Mouse (Mus musculus) testis, postnatal 10 days (tissue): ENCODE results near the gene Herc2.
A peak's percentile ranks its signal among the peaks of the same experiment; 100 is the strongest.
"Not testable (repeated sequence)": the region's sequence is repeated elsewhere in the genome, so short reads cannot be mapped to it uniquely, and the experiment has no call there.

Experiments used
- DNase-seq: peaks from one replicate; pipeline ENCODE4 v3.0.0; 2021; ENCODE audit warnings: low spot score

Herc2 gene

DNA sequence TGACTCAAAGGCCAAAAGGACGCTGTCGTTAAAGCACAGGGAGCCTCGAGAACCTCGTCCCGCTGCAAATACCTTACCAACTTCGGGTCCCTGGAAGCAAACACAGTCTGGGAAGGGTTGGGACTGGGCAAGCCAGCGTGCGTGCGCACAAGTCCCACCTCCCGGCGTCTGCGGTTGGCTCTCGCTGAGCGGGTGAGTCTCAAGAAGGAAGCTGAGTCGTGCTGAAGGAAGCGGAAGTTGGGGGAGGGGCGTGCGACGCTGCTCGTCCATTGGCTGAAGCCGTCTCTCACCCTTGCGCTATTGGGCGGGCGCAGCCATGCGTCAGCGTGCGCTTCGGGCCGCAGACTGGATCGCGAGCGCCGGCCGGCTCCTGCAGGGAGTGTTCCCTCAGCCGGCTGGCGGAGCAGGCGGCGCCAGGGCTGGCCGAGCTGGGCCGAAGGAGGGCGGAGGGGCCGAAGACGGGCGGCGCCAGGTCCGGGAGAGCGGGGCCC is at the start of gene Herc2:
Gene Herc2 (plus strand): TSS at position 366 of the 491 bp plus-strand sequence.
- DNase-seq, result peak; percentile 99

GRCm38 (mm10) chr7:56010318-56011017 is 39.5 kb upstream of the Herc2 start:
- no peak for DNase-seq

DNA sequence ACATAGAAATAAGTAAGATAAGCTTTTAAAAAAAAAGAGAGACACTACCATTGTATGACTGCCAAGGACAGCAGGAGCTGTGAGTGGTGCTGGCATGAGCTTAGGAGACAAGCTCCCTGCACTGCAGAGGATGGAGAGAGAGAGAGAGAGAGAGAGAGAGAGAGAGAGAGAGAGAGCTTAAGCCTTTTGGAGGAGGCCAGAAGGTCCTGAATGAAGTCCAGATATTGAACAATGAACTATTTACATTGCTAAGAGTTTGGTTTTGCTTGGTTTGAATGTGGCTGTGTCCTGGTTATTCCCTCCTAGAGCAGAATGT is 39.0 kb upstream of the Herc2 start:
- no peak for DNase-seq

GRCm38 (mm10) chr7:56013261-56014001 is 36.6 kb upstream of the Herc2 start:
- DNase-seq, result no peak

GRCm38 (mm10) chr7:56014002-56014702 is 35.8 kb upstream of the Herc2 start:
- not testable (repeated sequence) for DNase-seq

DNA sequence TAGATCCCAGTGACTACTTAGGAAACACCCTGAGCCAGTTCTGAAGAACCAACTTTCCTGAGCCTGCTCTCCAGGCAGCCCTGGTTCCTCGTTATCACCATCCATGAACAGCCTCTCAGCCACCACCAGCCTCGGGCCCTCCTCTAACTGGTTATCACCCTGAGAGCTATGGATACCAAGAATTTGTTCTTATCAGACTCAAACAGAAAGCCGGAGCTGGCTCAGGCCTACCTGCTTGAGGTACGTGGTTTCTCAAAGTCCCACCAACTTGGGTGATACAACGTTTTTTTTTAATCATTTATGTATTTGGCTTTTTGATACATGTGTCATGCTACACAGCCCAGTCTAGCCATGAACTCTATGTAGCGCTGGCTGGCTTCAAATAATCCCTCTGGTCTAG is 34.8 kb upstream of the Herc2 start:
- no peak for DNase-seq

- DNase-seq, result no peak
These were observed 34.2 kb upstream of the Herc2 start for GRCm38 (mm10) chr7:56015837-56016236.

GRCm38 (mm10) chr7:56017761-56018160 is 32.2 kb upstream of the Herc2 start:
- DNase-seq, result no peak

- DNase-seq, result no peak
These were observed 31.5 kb upstream of the Herc2 start for GRCm38 (mm10) chr7:56018446-56018971.

- DNase-seq, result peak; percentile 86
These were observed 30.7 kb upstream of the Herc2 start for GRCm38 (mm10) chr7:56018972-56019929.

DNA sequence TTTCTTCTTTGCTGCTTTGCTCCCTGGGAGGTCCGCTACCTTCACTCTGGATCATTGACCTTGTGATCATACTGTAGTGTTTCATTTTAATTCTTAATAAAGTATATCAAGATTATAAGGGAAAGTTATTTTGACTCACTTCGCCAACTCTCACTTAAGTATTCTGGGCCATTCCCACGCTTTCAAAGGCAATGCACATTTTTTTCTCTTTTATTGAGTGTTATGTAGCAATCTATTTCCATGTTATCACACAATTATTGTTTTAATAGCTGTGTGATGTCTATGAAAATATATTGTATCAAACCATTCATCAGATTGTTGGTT is 30.1 kb upstream of the Herc2 start, which contains the start of gene Nipa1:
Gene Nipa1 (minus strand): TSS at position 25 of the 324 bp plus-strand sequence.
- no peak for DNase-seq

DNA sequence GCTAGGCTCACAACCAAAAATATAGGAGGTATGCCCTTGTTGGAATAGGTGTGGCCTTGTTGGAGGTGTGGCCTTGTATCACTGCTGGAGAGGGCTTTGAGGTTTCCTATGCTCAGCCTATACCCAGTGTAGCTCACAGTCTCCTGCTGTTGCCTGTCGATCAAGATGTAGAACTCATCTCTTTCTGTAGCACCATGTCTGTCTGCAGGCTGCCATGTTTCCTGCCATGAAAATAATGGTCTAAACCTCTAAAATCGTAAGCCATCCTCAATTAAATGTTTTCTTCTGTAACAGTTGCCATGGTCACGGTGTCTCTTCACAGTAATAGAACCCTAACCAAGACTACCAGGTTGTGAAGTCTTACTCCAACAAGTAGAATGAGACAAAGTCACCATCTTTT is 26.4 kb upstream of the Herc2 start:
- DNase-seq, result no peak

DNA sequence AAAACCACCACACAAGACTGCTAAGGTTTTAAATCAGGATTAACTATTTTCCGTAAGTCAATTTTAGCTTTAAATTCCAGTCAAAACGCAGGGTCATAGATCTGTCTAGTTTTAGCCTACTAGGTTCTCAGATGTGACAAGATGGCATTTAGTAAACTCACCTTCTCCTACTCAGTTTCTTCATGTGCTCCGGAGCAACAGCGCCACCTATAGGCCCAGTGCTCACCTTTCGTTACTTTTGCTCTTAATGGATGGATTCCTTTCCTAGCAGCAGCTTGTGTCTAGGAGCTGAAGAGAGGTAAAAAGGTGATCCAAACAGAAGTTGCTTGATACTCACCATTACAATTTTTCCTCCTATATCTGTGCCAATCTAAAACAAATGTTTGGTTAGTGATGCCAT is 7.6 kb upstream of the Herc2 start:
- peak; percentile 87 for DNase-seq

- DNase-seq, result no peak
These were observed 6.3 kb upstream of the Herc2 start for GRCm38 (mm10) chr7:56043577-56044266.

- DNase-seq, result no peak
These were observed 5.7 kb upstream of the Herc2 start for GRCm38 (mm10) chr7:56044267-56044629.

- DNase-seq, result no peak
These were observed 2.8 kb upstream of the Herc2 start for GRCm38 (mm10) chr7:56047178-56047577.

DNA sequence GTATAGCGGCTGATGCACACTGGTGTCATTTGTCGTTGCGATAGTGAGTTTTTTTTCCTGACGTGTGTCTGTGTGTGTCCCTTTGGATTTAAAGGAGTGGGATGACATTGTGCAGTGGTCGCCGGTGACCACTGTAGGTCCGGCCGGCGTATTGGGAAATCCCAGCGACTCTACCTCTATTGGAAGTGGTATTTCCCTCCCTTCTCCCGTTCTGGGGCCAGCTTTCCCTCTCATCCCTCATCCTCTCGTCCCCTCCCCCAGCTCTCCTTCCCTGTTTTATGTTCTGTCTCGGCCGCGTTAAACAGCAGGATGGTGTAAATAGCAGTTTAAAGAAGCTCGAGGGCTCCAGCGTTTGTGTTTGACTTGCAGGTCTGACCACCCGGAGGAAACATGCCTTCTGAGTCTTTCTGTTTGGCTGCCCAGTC is 503 bp downstream of the Herc2 start:
- peak; percentile 56 for DNase-seq

- no peak for DNase-seq
These were observed 3.0 kb downstream of the Herc2 start for GRCm38 (mm10) chr7:56052996-56053395.

GRCm38 (mm10) chr7:56055338-56055737 is 5.3 kb downstream of the Herc2 start:
- DNase-seq, result no peak

GRCm38 (mm10) chr7:56064876-56065275 is 14.9 kb downstream of the Herc2 start:
- no peak for DNase-seq

GRCm38 (mm10) chr7:56066136-56066535 is 16.1 kb downstream of the Herc2 start:
- no peak for DNase-seq
